Mouse (Mus musculus) right cerebral cortex, postnatal 14 days (tissue): ENCODE measurements around the gene D930048N14Rik.

Experiments
- DNase-seq: peaks from one replicate; pipeline ENCODE4 v3.0.0; 2022

D930048N14Rik gene

GRCm38 (mm10) chr11:51707080-51707479, 56.3 kb downstream of the D930048N14Rik start:
- DNase-seq, result no peak
